Mouse (Mus musculus): Measurements from ENCODE around the gene Rilpl1.

GRCm38 (mm10) chr5:124509742-124510237 lies 21.4 kb downstream of the Rilpl1 start:
- TF ChIP-seq POLR2A (IDR thresholded peaks at IDR 0.05; ENCODE audit: borderline replicate concordance, control insufficient read depth, low read depth, low read length): no peak
- TF ChIP-seq CTCF (IDR thresholded peaks at IDR 0.05; ENCODE audit: control insufficient read depth, insufficient read depth, low read length): no peak
